Mouse (Mus musculus): ENCODE results near the gene Plrg1. TPM values are rescaled to one million over a fixed set of nuclear protein-coding genes. Genes with fewer than 3 reads are reported as not detected.
A peak's percentile ranks its signal among the peaks of the same experiment; 100 is the strongest.

Plrg1 gene
- polyA plus RNA-seq, 1 experiment from 2014 or later = 149 TPM

- no peak overlapping the region for H3K27ac ChIP-seq (ENCODE audit: low read depth, low read length)
- no peaks in the 10 kb centered on the region for H3K9me3 ChIP-seq (ENCODE audit: control insufficient read depth, low read length)
- no peak overlapping the region for H3K9ac ChIP-seq (ENCODE audit: low read length)
- ATAC-seq (ENCODE audit: insufficient read depth, low FRiP score, low TSS enrichment) (no peak), DNase-seq (ENCODE audit: low spot score) (no peak)
- no peaks in the 10 kb centered on the region for H3K4me1 ChIP-seq (ENCODE audit: control insufficient read depth, insufficient read depth, low read length)
- H3K27me3 ChIP-seq (ENCODE audit: control insufficient read depth, insufficient read depth, low read length) = no peaks in the 10 kb centered on the region
- WGBS = 97% methylated on average over 5 of the region's 5 CpGs
- no peak overlapping the region for H3K4me2 ChIP-seq (ENCODE audit: low read depth)
- H3K4me3 ChIP-seq (ENCODE audit: low read depth, low read length) = no peak overlapping the region
- no peaks in the 10 kb centered on the region for H3K36me3 ChIP-seq (ENCODE audit: control insufficient read depth, insufficient read depth, low read length)
These were observed 34.1 kb upstream of the Plrg1 start for GRCm38 (mm10) chr3:83021176-83021575.

- Histone ChIP-seq H3K27me3 (ENCODE audit: control insufficient read depth, insufficient read depth, low read length) (no peaks in the 10 kb centered on the region), H3K4me3 (ENCODE audit: low read depth, low read length) (no peak overlapping the region), H3K4me2 (ENCODE audit: low read depth) (no peak overlapping the region), H3K4me1 (ENCODE audit: control insufficient read depth, insufficient read depth, low read length) (no peaks in the 10 kb centered on the region), H3K9ac (ENCODE audit: low read length) (no peak overlapping the region), H3K9me3 (ENCODE audit: control insufficient read depth, low read length) (no peaks in the 10 kb centered on the region), H3K36me3 (ENCODE audit: control insufficient read depth, insufficient read depth, low read length) (no peaks in the 10 kb centered on the region), H3K27ac (ENCODE audit: low read depth, low read length) (no peak overlapping the region)
- DNase-seq (ENCODE audit: low spot score) (no peak), ATAC-seq (ENCODE audit: insufficient read depth, low FRiP score, low TSS enrichment) (no peak)
- WGBS = 73% methylated on average over 6 of the region's 6 CpGs
These were observed 30.3 kb upstream of the Plrg1 start for GRCm38 (mm10) chr3:83025036-83025435.

- Histone ChIP-seq H3K4me3 (ENCODE audit: low read depth, low read length) (no peak within 1 kb of the TSS), H3K4me2 (ENCODE audit: low read depth) (no peak within 1 kb of the TSS), H3K36me3 (ENCODE audit: control insufficient read depth, insufficient read depth, low read length) (no peaks in the 10 kb centered on the region), H3K27ac (ENCODE audit: low read depth, low read length) (no peak within 1 kb of the TSS), H3K27me3 (ENCODE audit: control insufficient read depth, insufficient read depth, low read length) (no peaks in the 10 kb centered on the region), H3K9ac (ENCODE audit: low read length) (no peak within 1 kb of the TSS), H3K9me3 (ENCODE audit: control insufficient read depth, low read length) (no peaks in the 10 kb centered on the region), H3K4me1 (ENCODE audit: control insufficient read depth, insufficient read depth, low read length) (no peaks in the 10 kb centered on the region)
- ATAC-seq (ENCODE audit: insufficient read depth, low FRiP score, low TSS enrichment) (no peak), DNase-seq (ENCODE audit: low spot score) (no peak)
- 79% methylated on average over 9 of the region's 9 CpGs for WGBS
These were observed 29.6 kb upstream of the Plrg1 start, which contains the start of gene Fga for GRCm38 (mm10) chr3:83025475-83026301. Gene Fga, plus strand, starts transcription at chr3:83026076.

- no peak for DNase-seq (ENCODE audit: low spot score)
- 92% methylated on average over 9 of the region's 9 CpGs for WGBS
- ATAC-seq (ENCODE audit: insufficient read depth, low FRiP score, low TSS enrichment) = no peak
These were observed 27.6 kb upstream of the Plrg1 start for GRCm38 (mm10) chr3:83027546-83028251.

GRCm38 (mm10) chr3:83030331-83030730, 25.0 kb upstream of the Plrg1 start:
- H3K27me3 ChIP-seq (ENCODE audit: control insufficient read depth, insufficient read depth, low read length) = no peaks in the 10 kb centered on the region
- no peak for ATAC-seq (ENCODE audit: insufficient read depth, low FRiP score, low TSS enrichment)
- DNase-seq (ENCODE audit: low spot score) = no peak
- H3K36me3 ChIP-seq (ENCODE audit: control insufficient read depth, insufficient read depth, low read length) = no peaks in the 10 kb centered on the region
- no peaks in the 10 kb centered on the region for H3K4me1 ChIP-seq (ENCODE audit: control insufficient read depth, insufficient read depth, low read length)
- no peak overlapping the region for H3K27ac ChIP-seq (ENCODE audit: low read depth, low read length)
- H3K9me3 ChIP-seq (ENCODE audit: control insufficient read depth, low read length) = no peaks in the 10 kb centered on the region
- no peak overlapping the region for H3K4me2 ChIP-seq (ENCODE audit: low read depth)
- H3K4me3 ChIP-seq (ENCODE audit: low read depth, low read length) = no peak overlapping the region
- no peak overlapping the region for H3K9ac ChIP-seq (ENCODE audit: low read length)
- WGBS = 89% methylated on average over 4 of the region's 4 CpGs

More at GRCm38 (mm10) chr3:83027546-83028251, 27.6 kb upstream of the Plrg1 start:
- Histone ChIP-seq H3K9me3 (ENCODE audit: control insufficient read depth, low read length) (no peaks in the 10 kb centered on the region), H3K4me2 (ENCODE audit: low read depth) (no peak overlapping the region), H3K36me3 (ENCODE audit: control insufficient read depth, insufficient read depth, low read length) (no peaks in the 10 kb centered on the region), H3K27me3 (ENCODE audit: control insufficient read depth, insufficient read depth, low read length) (no peaks in the 10 kb centered on the region), H3K27ac (ENCODE audit: low read depth, low read length) (no peak overlapping the region), H3K4me3 (ENCODE audit: low read depth, low read length) (no peak overlapping the region), H3K9ac (ENCODE audit: low read length) (no peak overlapping the region), H3K4me1 (ENCODE audit: control insufficient read depth, insufficient read depth, low read length) (no peaks in the 10 kb centered on the region)

- Histone ChIP-seq H3K27me3 (ENCODE audit: control insufficient read depth, insufficient read depth, low read length) (no peaks in the 10 kb centered on the region), H3K4me1 (ENCODE audit: control insufficient read depth, insufficient read depth, low read length) (no peaks in the 10 kb centered on the region), H3K27ac (ENCODE audit: low read depth, low read length) (no peak overlapping the region), H3K4me2 (ENCODE audit: low read depth) (no peak overlapping the region), H3K4me3 (ENCODE audit: low read depth, low read length) (no peak overlapping the region), H3K9ac (ENCODE audit: low read length) (no peak overlapping the region), H3K36me3 (ENCODE audit: control insufficient read depth, insufficient read depth, low read length) (no peaks in the 10 kb centered on the region), H3K9me3 (ENCODE audit: control insufficient read depth, low read length) (no peaks in the 10 kb centered on the region)
- ATAC-seq (ENCODE audit: insufficient read depth, low FRiP score, low TSS enrichment) (no peak), DNase-seq (ENCODE audit: low spot score) (peak; percentile 15)
- WGBS = 52% methylated on average over 13 of the region's 13 CpGs
These were observed 22.5 kb upstream of the Plrg1 start for GRCm38 (mm10) chr3:83032746-83033308.

- Histone ChIP-seq H3K27ac (ENCODE audit: low read depth, low read length) (no peak overlapping the region), H3K9ac (ENCODE audit: low read length) (no peak overlapping the region), H3K36me3 (ENCODE audit: control insufficient read depth, insufficient read depth, low read length) (no peaks in the 10 kb centered on the region), H3K9me3 (ENCODE audit: control insufficient read depth, low read length) (no peaks in the 10 kb centered on the region), H3K4me2 (ENCODE audit: low read depth) (no peak overlapping the region), H3K4me1 (ENCODE audit: control insufficient read depth, insufficient read depth, low read length) (no peaks in the 10 kb centered on the region), H3K27me3 (ENCODE audit: control insufficient read depth, insufficient read depth, low read length) (no peaks in the 10 kb centered on the region), H3K4me3 (ENCODE audit: low read depth, low read length) (no peak overlapping the region)
- WGBS = 74% methylated on average over 8 of the region's 8 CpGs
- ATAC-seq (ENCODE audit: insufficient read depth, low FRiP score, low TSS enrichment) (no peak), DNase-seq (ENCODE audit: low spot score) (no peak)
These were observed 21.5 kb upstream of the Plrg1 start for GRCm38 (mm10) chr3:83033801-83034200.

GRCm38 (mm10) chr3:83038865-83039264, 16.5 kb upstream of the Plrg1 start:
- Histone ChIP-seq H3K4me3 (ENCODE audit: low read depth, low read length) (no peak overlapping the region), H3K9me3 (ENCODE audit: control insufficient read depth, low read length) (no peaks in the 10 kb centered on the region), H3K4me1 (ENCODE audit: control insufficient read depth, insufficient read depth, low read length) (no peaks in the 10 kb centered on the region), H3K4me2 (ENCODE audit: low read depth) (no peak overlapping the region), H3K9ac (ENCODE audit: low read length) (no peak overlapping the region), H3K27me3 (ENCODE audit: control insufficient read depth, insufficient read depth, low read length) (no peaks in the 10 kb centered on the region), H3K27ac (ENCODE audit: low read depth, low read length) (no peak overlapping the region), H3K36me3 (ENCODE audit: control insufficient read depth, insufficient read depth, low read length) (no peaks in the 10 kb centered on the region)
- DNase-seq (ENCODE audit: low spot score) = no peak
- ATAC-seq (ENCODE audit: insufficient read depth, low FRiP score, low TSS enrichment) = no peak
- WGBS = 88% methylated on average over 2 of the region's 2 CpGs

Data from neural tube, embryonic 11.5 days (tissue).